Mouse (Mus musculus) limb, embryonic 14.5 days (tissue): ENCODE measurements at regions not wholly inside any gene's neighbourhood (a gene's known extent, or its start where the extent isn't known, plus 50 kb on each side); places are given as distances from the start of the nearest gene placed in this dataset.

Source experiments
- ATAC-seq: fragments of 200-750 bp; cut with Nextera tagmentation; 2 replicates; pipeline ENCODE4 v1.8.0; 2017; ENCODE audit warnings: low read depth, moderate number of reproducible peaks, moderate TSS enrichment; ENCODE audit not compliant: low FRiP score
- DNase-seq: peaks from one replicate; pipeline ENCODE4 v3.0.0-alpha.2; 2015; ENCODE audit warnings: low spot score
- H3K27ac ChIP-seq: fragments of 300-500 bp; sonication (generic); replicated peaks from 2 replicates; pipeline ENCODE4 v1.5.1; 2014; ENCODE audit warnings: low read depth, mild to moderate bottlenecking, low read length, moderate library complexity, mixed read lengths
- H3K27me3 ChIP-seq: fragments of 300-500 bp; sonication (generic); 2 replicates; pipeline ENCODE4 v1.6.1; 2014; ENCODE audit warnings: low read length, mixed read lengths; ENCODE audit not compliant: control insufficient read depth, insufficient read depth
- H3K36me3 ChIP-seq: fragments of 300-500 bp; sonication (generic); 2 replicates; pipeline ENCODE4 v1.6.1; 2014; ENCODE audit warnings: mild to moderate bottlenecking, low read length, moderate library complexity, mixed read lengths; ENCODE audit not compliant: control insufficient read depth, insufficient read depth
- H3K4me1 ChIP-seq: fragments of 300-500 bp; sonication (generic); 2 replicates; pipeline ENCODE4 v1.6.1; 2014; ENCODE audit warnings: antibody characterized with exemption, low read length, mixed read lengths; ENCODE audit not compliant: control insufficient read depth, insufficient read depth
- H3K4me2 ChIP-seq: fragments of 300-500 bp; sonication (generic); replicated peaks from 2 replicates; pipeline ENCODE4 v1.6.1; 2014; ENCODE audit warnings: low read depth, mild to moderate bottlenecking, low read length, moderate library complexity; ENCODE audit not compliant: severe bottlenecking
- H3K4me3 ChIP-seq: fragments of 300-500 bp; sonication (generic); replicated peaks from 2 replicates; pipeline ENCODE4 v1.5.1; 2014; ENCODE audit warnings: low read length
- H3K9ac ChIP-seq: fragments of 300-500 bp; sonication (generic); 2 replicates; pipeline ENCODE4 v1.6.1; 2014; ENCODE audit warnings: mild to moderate bottlenecking, low read depth, low read length, moderate library complexity; ENCODE audit not compliant: severe bottlenecking
- H3K9me3 ChIP-seq: fragments of 300-500 bp; sonication (generic); 2 replicates; pipeline ENCODE4 v1.6.1; 2016; ENCODE audit warnings: low read length; ENCODE audit not compliant: control insufficient read depth
- POLR2A ChIP-seq: fragments of 200-500 bp; IDR thresholded peaks from 2 replicates; pipeline ENCODE4 v1.8.0; 2012; ENCODE audit warnings: inconsistent platforms, mild to moderate bottlenecking, moderate library complexity, borderline replicate concordance; ENCODE audit not compliant: insufficient read depth, insufficient read length; ENCODE audit errors: extremely low read depth
- WGBS: fragments of 180-500 bp; shearing (Covaris S2); extraction: QIAGEN DNeasy Blood & Tissue Kit; methylation state at CpG from one replicate; pipeline ENCODE4 v1.1.7; 2014; 5-methylcytosine and 5-hydroxymethylcytosine counted together

DNA sequence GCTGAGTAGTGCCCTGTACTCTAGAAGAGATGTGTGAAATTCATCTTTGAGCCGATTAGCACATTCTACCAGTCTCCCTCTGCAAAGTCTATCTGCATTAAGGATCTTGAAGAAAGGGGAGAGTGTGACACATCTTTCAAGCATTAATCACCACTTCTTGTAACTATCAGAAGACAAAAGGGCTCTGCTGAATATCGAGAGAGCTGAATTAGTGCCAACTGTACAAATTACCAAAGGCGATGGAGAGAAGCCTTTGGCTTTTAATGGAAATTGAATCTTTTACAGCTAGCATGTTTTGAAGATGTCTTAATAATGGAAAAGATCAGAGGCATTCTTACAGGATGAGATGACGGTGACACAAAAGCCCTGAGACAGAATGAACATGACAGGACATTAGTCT lies 97.2 kb upstream of the Pam start:
- no peak for TF ChIP-seq POLR2A
- Histone ChIP-seq H3K4me3 (no peak overlapping the region), H3K36me3 (no peaks in the 10 kb centered on the region), H3K4me1 (no peaks in the 10 kb centered on the region), H3K27me3 (no peaks in the 10 kb centered on the region), H3K27ac (no peak overlapping the region), H3K9me3 (no peaks in the 10 kb centered on the region), H3K4me2 (no peak overlapping the region), H3K9ac (no peak overlapping the region)
- WGBS = 75% methylated on average over 4 of the region's 4 CpGs
- DNase-seq = no peak
- no peak for ATAC-seq

DNA sequence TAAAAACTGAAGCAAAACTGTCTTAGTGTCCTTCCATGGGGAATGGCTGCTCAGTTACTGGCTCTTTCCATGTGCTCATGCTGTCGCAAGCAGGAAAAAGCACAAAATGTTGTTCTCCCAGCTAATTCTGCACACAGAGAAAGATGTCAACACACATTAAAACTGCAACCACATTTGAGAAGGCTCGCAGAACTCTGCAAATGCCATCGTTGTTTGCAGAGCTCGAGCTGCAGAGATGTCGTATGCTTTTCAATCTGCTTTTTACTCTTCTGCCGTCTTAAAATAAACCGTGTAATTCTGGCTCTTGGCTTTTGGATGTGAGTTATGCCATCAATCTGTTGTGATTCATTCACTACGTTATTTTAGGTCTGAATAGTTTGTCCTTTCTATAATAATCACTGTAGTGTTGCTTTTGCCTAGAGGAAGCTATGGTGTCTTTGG lies 96.6 kb upstream of the Pam start:
- Histone ChIP-seq H3K27me3 (no peaks in the 10 kb centered on the region), H3K4me2 (no peak overlapping the region), H3K4me3 (no peak overlapping the region), H3K9me3 (no peaks in the 10 kb centered on the region), H3K27ac (no peak overlapping the region), H3K36me3 (no peaks in the 10 kb centered on the region), H3K4me1 (no peaks in the 10 kb centered on the region), H3K9ac (no peak overlapping the region)
- ATAC-seq (no peak), DNase-seq (no peak)
- WGBS = 80% methylated on average over 8 of the region's 8 CpGs
- TF ChIP-seq POLR2A = no peak

DNA sequence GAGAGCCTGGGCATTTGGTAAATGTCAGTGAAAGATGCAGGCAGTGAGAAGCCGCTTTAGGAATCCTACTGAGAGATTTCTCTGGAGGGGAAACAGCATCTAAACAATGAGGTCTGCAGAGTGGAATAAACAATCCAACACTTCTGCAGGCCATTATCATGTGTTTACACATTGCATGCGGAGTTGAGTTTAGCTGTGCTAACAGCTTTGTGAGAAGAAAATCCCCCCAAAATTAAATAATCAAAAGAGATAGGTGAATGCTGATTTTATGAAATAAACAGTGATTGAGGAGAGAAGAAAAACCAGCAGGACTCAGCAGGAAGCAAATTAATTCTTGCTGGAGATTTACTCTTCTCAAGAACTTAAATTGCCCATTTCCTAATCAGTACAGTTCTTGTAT lies 95.9 kb upstream of the Pam start:
- DNase-seq (no peak), ATAC-seq (no peak)
- no peak for TF ChIP-seq POLR2A
- Histone ChIP-seq H3K9ac (no peak overlapping the region), H3K27ac (no peak overlapping the region), H3K9me3 (no peaks in the 10 kb centered on the region), H3K4me3 (no peak overlapping the region), H3K27me3 (no peaks in the 10 kb centered on the region), H3K36me3 (no peaks in the 10 kb centered on the region), H3K4me2 (no peak overlapping the region), H3K4me1 (no peaks in the 10 kb centered on the region)
- 27% methylated on average over 2 of the region's 2 CpGs for WGBS

DNA sequence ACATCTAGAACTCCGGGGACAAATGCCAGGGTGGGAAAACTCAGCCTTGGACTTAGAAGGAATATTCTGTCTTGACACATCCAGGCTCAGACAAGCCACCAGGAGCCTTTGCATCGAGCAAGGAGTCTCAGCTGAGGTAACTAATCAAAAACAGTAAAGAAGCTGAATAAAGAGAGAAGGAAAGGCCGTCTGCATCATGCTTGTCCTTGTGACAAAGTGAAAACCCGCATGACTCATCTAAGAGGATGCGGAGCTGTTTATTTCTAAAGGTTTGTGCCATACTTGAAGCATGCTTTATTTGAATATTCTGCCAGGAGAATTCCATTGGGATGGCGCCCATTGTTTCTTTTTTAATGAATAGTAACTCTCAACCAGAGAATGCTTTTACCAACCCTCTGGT lies 95.3 kb upstream of the Pam start:
- no peak overlapping the region for H3K27ac ChIP-seq
- no peaks in the 10 kb centered on the region for H3K27me3 ChIP-seq
- no peaks in the 10 kb centered on the region for H3K9me3 ChIP-seq
- DNase-seq = no peak
- H3K4me2 ChIP-seq = no peak overlapping the region
- no peak for TF ChIP-seq POLR2A
- H3K4me3 ChIP-seq = no peak overlapping the region
- H3K9ac ChIP-seq = no peak overlapping the region
- WGBS = 57% methylated on average over 6 of the region's 6 CpGs
- H3K36me3 ChIP-seq = no peaks in the 10 kb centered on the region
- ATAC-seq = no peak
- H3K4me1 ChIP-seq = no peaks in the 10 kb centered on the region

DNA sequence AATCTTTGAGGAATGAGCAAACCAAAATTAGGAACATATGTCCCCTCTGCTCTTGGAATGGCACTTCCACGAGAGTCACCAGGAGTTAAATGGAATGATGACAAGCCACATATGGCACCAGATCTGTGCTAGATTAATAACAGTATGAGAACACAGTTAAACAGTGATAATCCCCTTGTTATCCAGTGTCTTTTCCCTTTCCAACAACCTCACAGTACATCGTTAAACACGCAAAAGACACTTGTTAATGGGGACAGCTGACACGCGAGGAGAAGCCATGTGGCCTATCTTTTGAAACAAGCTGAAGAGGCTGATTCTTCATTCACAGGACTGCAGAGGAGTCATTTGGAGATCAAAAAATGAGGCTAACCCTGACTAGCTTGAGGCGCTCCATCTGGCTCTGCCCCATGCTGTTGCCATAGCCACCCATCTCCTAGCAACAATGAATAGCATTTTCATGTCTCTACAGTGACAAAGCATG lies 94.6 kb upstream of the Pam start:
- H3K27me3 ChIP-seq = no peaks in the 10 kb centered on the region
- H3K4me3 ChIP-seq = no peak overlapping the region
- H3K36me3 ChIP-seq = no peaks in the 10 kb centered on the region
- no peak for TF ChIP-seq POLR2A
- H3K9ac ChIP-seq = no peak overlapping the region
- no peak overlapping the region for H3K4me2 ChIP-seq
- H3K9me3 ChIP-seq = no peaks in the 10 kb centered on the region
- WGBS = 32% methylated on average over 6 of the region's 6 CpGs
- ATAC-seq (no peak), DNase-seq (peak; percentile 14)
- H3K4me1 ChIP-seq = no peaks in the 10 kb centered on the region
- H3K27ac ChIP-seq = no peak overlapping the region

DNA sequence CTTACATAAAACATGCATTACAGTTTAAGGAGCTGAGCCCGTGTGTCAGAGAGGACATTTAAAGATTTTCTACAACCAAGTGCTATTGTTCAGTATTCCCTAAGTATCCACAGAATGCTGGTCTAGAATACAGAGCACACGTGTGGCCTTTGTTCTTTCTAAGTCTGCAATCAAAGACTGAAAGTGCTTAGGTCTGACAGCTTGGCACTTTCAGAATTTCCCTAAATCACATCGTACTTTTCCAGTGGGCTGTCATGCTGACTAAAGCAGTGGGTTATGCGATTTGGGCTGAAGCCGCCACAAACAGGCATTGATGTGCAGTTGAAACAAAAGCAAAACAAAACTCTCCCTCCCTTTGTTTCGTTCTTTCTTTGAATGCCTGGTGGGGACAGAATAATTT lies 84.9 kb upstream of the Pam start:
- TF ChIP-seq POLR2A = no peak
- DNase-seq (no peak), ATAC-seq (no peak)
- 58% methylated on average over 6 of the region's 6 CpGs for WGBS
- no peak overlapping the region for H3K4me3 ChIP-seq
- H3K9ac ChIP-seq = no peak overlapping the region
- H3K27ac ChIP-seq = no peak overlapping the region
- no peaks in the 10 kb centered on the region for H3K27me3 ChIP-seq
- H3K9me3 ChIP-seq = no peaks in the 10 kb centered on the region
- H3K4me1 ChIP-seq = no peaks in the 10 kb centered on the region
- no peak overlapping the region for H3K4me2 ChIP-seq
- H3K36me3 ChIP-seq = no peaks in the 10 kb centered on the region
